Mouse (Mus musculus): ENCODE measurements around the gene Bloc1s4.

The Bloc1s4 gene

GRCm38 (mm10) chr5:36714832-36715231 is 33.6 kb downstream of the Bloc1s4 start:
- DNase-seq = no peak

- DNase-seq = no peak
Observed at GRCm38 (mm10) chr5:36713693-36714092, 34.8 kb downstream of the Bloc1s4 start.

- DNase-seq = peak; percentile 94
Observed at GRCm38 (mm10) chr5:36712553-36713534, 35.6 kb downstream of the Bloc1s4 start.

GRCm38 (mm10) chr5:36711863-36712262 is 36.6 kb downstream of the Bloc1s4 start:
- no peak for DNase-seq

- DNase-seq = no peak
Observed at GRCm38 (mm10) chr5:36705792-36706191, 42.7 kb downstream of the Bloc1s4 start.

GRCm38 (mm10) chr5:36705390-36705789 is 43.1 kb downstream of the Bloc1s4 start:
- no peak for DNase-seq

DNA sequence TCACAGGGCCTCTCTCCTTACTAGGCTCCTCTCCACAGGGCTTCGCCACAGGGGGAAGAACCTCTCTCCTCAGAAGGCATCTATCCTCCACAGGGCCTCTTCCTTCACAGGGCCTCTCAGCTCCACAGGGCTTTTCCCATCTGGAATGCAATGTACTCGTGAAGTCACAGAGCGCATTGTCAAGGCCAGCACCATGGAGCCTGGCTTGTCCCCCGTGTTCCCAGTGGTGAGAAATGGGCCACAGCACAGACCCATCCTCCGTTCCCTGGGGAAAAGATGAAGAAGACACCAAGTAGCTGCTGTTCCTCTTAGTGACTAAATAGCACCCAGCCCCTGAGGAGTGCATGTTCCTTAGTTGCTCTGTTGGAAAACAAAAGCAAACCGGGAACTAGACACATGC is 43.8 kb downstream of the Bloc1s4 start:
- no peak for DNase-seq

GRCm38 (mm10) chr5:36700939-36701620 is 47.4 kb downstream of the Bloc1s4 start:
- no peak for DNase-seq

GRCm38 (mm10) chr5:36698689-36699088 is 49.8 kb downstream of the Bloc1s4 start:
- no peak for DNase-seq

DNA sequence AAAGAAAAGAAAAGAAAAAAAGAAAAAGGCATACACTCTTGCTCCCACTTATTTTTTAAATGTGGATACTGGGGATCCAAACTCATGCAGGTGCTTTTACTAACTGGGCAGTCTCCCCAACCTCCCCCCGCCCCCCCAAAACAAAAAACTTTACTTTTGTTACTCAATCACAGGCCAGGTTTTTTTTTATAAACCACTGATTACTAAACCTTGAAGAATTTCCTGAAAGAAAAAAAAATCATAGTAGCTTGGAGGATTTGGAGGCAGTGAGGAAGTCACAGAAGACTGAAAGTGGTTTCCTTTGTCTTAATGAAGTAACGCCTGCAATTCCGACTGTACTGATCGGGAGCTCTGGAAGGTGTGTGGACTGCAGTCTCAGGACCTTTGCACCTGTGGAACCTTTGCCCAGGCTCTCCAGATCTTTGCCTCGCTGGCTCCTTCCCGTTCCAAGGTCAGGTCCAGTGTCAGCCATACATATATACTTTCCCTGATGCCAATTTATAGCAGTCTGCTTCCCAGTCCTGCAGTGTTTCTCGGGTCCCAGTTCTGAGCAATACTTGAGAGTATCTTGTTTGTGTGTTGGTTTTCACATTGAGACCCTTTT is 50.3 kb downstream of the Bloc1s4 start:
- DNase-seq = peak; percentile 53
